Mouse (Mus musculus) Patski (cell line): ENCODE measurements around the gene Nlrp1a. TPM values are rescaled to one million over a fixed set of nuclear protein-coding genes. Genes with fewer than 3 reads are reported as not detected.
A peak's percentile ranks its signal among the peaks of the same experiment; 100 is the strongest.

ENCODE experiments used
- ATAC-seq: fragments of 100-300 bp; one replicate; pipeline ENCODE4 v1.8.0; 2021
- CTCF ChIA-PET: fragments of 350-600 bp; sonication (Branson Sonifier 250); formaldehyde crosslinking; loops from one replicate; lab custom pipeline; 2022; ENCODE audit warnings: inconsistent platforms; lab: Charles Lee
- POLR2A ChIA-PET: fragments of 350-600 bp; sonication (Branson Sonifier 250); formaldehyde crosslinking; loops from one replicate; lab custom pipeline; 2022; ENCODE audit warnings: antibody characterized with exemption, inconsistent platforms; lab: Charles Lee
- DNase-seq: peaks from one replicate; pipeline ENCODE4 v3.0.0-alpha.2; 2011; ENCODE audit warnings: low read depth, low spot score
- H3K27me3 ChIP-seq: fragments of 371-371 bp; one replicate; pipeline ENCODE4 v1.5.1; 2021
- CTCF ChIP-seq: fragments of 100-300 bp; IDR thresholded peaks from one replicate; pipeline ENCODE4 v1.5.1; 2021
- in situ Hi-C: fragments of 300-500 bp; cut with MboI; formaldehyde crosslinking; loops from 3 replicates; pipeline ENCODE4 v1.11.1; 2018; ENCODE audit warnings: low pct_unique_long_range_greater_than_20kb, mixed read lengths
- polyA plus RNA-seq: library from polyadenylated mRNA; unstranded; gene quantifications from one replicate; pipeline ENCODE4 v1.2.3, GENCODE M21; 2021

Nlrp1a gene
- polyA plus RNA-seq, 1 experiment from 2014 or later: not detected

GRCm38 (mm10) chr11:71052554-71052953 lies 92.0 kb downstream of the Nlrp1a start:
- ATAC-seq (no peak), DNase-seq (no peak)
- no peaks in the 10 kb centered on the region for H3K27me3 ChIP-seq
- POLR2A ChIA-PET: no interaction called here
- CTCF ChIA-PET: no interaction called here
- TF ChIP-seq CTCF: peak; percentile 47
- in situ Hi-C loops: no loop called here

Other genes with a start within 250 kb of the Nlrp1a start
- gene Nup88, start 174.7 kb downstream of the Nlrp1a start, polyA plus RNA-seq: 128 TPM
- 51.8 TPM for gene Rpain, start 174.5 kb downstream of the Nlrp1a start, polyA plus RNA-seq
- gene C1qbp, start 161.7 kb downstream of the Nlrp1a start, polyA plus RNA-seq: 248 TPM
- gene Dhx33, start 140.3 kb downstream of the Nlrp1a start, polyA plus RNA-seq: 20.9 TPM
- gene Mis12, start 125.1 kb downstream of the Nlrp1a start, polyA plus RNA-seq: 30.3 TPM
- gene Derl2, start 124.9 kb downstream of the Nlrp1a start, polyA plus RNA-seq: 35.1 TPM
- gene 6330403K07Rik, start 111.2 kb downstream of the Nlrp1a start, polyA plus RNA-seq: 0.41 TPM
- gene Nlrp1b, start 86.0 kb upstream of the Nlrp1a start, polyA plus RNA-seq: not detected